Mouse (Mus musculus): ENCODE measurements at regions not wholly inside any gene's neighbourhood (a gene's known extent, or its start where the extent isn't known, plus 50 kb on each side); places are given as distances from the start of the nearest gene placed in this dataset.

GRCm38 (mm10) chr6:67113261-67113660 lies 76.0 kb upstream of the Gadd45a start:
- DNase-seq: no peak

GRCm38 (mm10) chr6:67112311-67112710 lies 75.1 kb upstream of the Gadd45a start:
- no peak for DNase-seq

GRCm38 (mm10) chr6:67111581-67111980 lies 74.3 kb upstream of the Gadd45a start:
- no peak for DNase-seq

GRCm38 (mm10) chr6:67110391-67110790 lies 73.1 kb upstream of the Gadd45a start:
- DNase-seq: no peak

- no peak for DNase-seq
Measured at GRCm38 (mm10) chr6:67109774-67110173, 72.5 kb upstream of the Gadd45a start.

GRCm38 (mm10) chr6:67107517-67107916 lies 70.3 kb upstream of the Gadd45a start:
- DNase-seq: no peak

GRCm38 (mm10) chr6:67106493-67106892 lies 69.2 kb upstream of the Gadd45a start:
- DNase-seq: no peak

GRCm38 (mm10) chr6:67105386-67105785 lies 68.1 kb upstream of the Gadd45a start:
- no peak for DNase-seq

- no peak for DNase-seq
Measured at GRCm38 (mm10) chr6:67104205-67104604, 66.9 kb upstream of the Gadd45a start.

GRCm38 (mm10) chr6:67102541-67103134 lies 65.4 kb upstream of the Gadd45a start:
- DNase-seq: no peak

- DNase-seq: no peak
Measured at GRCm38 (mm10) chr6:67102014-67102413, 64.8 kb upstream of the Gadd45a start.

- DNase-seq: no peak
Measured at GRCm38 (mm10) chr6:67094426-67094825, 57.2 kb upstream of the Gadd45a start.

GRCm38 (mm10) chr6:67093128-67093527 lies 55.9 kb upstream of the Gadd45a start:
- DNase-seq: no peak

- no peak for DNase-seq
Measured at GRCm38 (mm10) chr6:67090150-67090549, 52.9 kb upstream of the Gadd45a start.

GRCm38 (mm10) chr6:67089530-67090140 lies 52.4 kb upstream of the Gadd45a start:
- no peak for DNase-seq

GRCm38 (mm10) chr6:67088741-67089455 lies 51.6 kb upstream of the Gadd45a start:
- no peak for DNase-seq

- DNase-seq: no peak
Measured at GRCm38 (mm10) chr6:67087837-67088440, 50.7 kb upstream of the Gadd45a start.

- DNase-seq: no peak
Measured at GRCm38 (mm10) chr6:67087393-67087792, 50.1 kb upstream of the Gadd45a start.

All from spleen, adult 18-20 months (tissue).